Mouse (Mus musculus) heart, postnatal 25 days (tissue): Measurements from ENCODE around the gene Itgb2. TPM values are rescaled to one million over a fixed set of nuclear protein-coding genes. Genes with fewer than 3 reads are reported as not detected.

ENCODE experiments used
- DNase-seq: peaks from one replicate; pipeline ENCODE4 v3.0.0; 2022; ENCODE audit warnings: low spot score
- intact Hi-C: fragments of 180-260 bp; cut with DNase I; formaldehyde crosslinking; loops from one replicate; pipeline ENCODE4 v1.15.1; 2025
- total RNA-seq, 2 experiments: library from RNA; stranded (reverse); gene quantifications; 2 replicates each; pipeline ENCODE4 v1.2.3; 2021

Gene Itgb2
- total RNA-seq, 2 experiments from 2014 or later = 6.1 to 6.4 TPM

GRCm38 (mm10) chr10:77541864-77542666 lies 12.0 kb downstream of the Itgb2 start:
- intact Hi-C loops = no loop called here
- DNase-seq = no peak

- DNase-seq = no peak
- intact Hi-C loops = no loop called here
Measured at GRCm38 (mm10) chr10:77543226-77543625, 13.2 kb downstream of the Itgb2 start.

GRCm38 (mm10) chr10:77544916-77545315 lies 14.9 kb downstream of the Itgb2 start:
- intact Hi-C loops = no loop called here
- DNase-seq = peak; percentile 72

- intact Hi-C loops = no loop called here
- no peak for DNase-seq
Measured at GRCm38 (mm10) chr10:77548576-77548975, 18.5 kb downstream of the Itgb2 start.

- intact Hi-C loops = no loop called here
- peak; percentile 23 for DNase-seq
Measured at GRCm38 (mm10) chr10:77550874-77551273, 20.8 kb downstream of the Itgb2 start.

GRCm38 (mm10) chr10:77552162-77552561 lies 22.1 kb downstream of the Itgb2 start:
- intact Hi-C loops = no loop called here
- DNase-seq = no peak

GRCm38 (mm10) chr10:77553285-77553684 lies 23.2 kb downstream of the Itgb2 start:
- no peak for DNase-seq
- intact Hi-C loops = no loop called here

GRCm38 (mm10) chr10:77554918-77555317 lies 24.9 kb downstream of the Itgb2 start:
- intact Hi-C loops = no loop called here
- DNase-seq = no peak

GRCm38 (mm10) chr10:77556631-77557030 lies 26.6 kb downstream of the Itgb2 start:
- intact Hi-C loops = no loop called here
- no peak for DNase-seq

- DNase-seq = no peak
- intact Hi-C loops = no loop called here
Measured at GRCm38 (mm10) chr10:77557641-77558040, 27.6 kb downstream of the Itgb2 start.

GRCm38 (mm10) chr10:77560090-77560489 lies 30.0 kb downstream of the Itgb2 start:
- DNase-seq = no peak
- intact Hi-C loops = no loop called here

- no peak for DNase-seq
- intact Hi-C loops = no loop called here
Measured at GRCm38 (mm10) chr10:77560830-77561229, 30.8 kb downstream of the Itgb2 start.

GRCm38 (mm10) chr10:77561508-77561907 lies 31.5 kb downstream of the Itgb2 start:
- intact Hi-C loops = no loop called here
- DNase-seq = no peak

GRCm38 (mm10) chr10:77565005-77565404 lies 35.0 kb downstream of the Itgb2 start:
- DNase-seq = no peak
- intact Hi-C loops = loop anchor here (5.0 kb wide), 1 partner anchor 283 kb away; no protein-coding TSS in a partner anchor

GRCm38 (mm10) chr10:77566651-77567050 lies 36.6 kb downstream of the Itgb2 start:
- DNase-seq = peak; percentile 57
- intact Hi-C loops = loop anchor here (1.0 to 5.0 kb wide), 2 partner anchors 49 to 284 kb away; no protein-coding TSS in a partner anchor

- intact Hi-C loops = loop anchor here (5.0 kb wide), 1 partner anchor 287 kb away; no protein-coding TSS in a partner anchor
- DNase-seq = no peak
Measured at GRCm38 (mm10) chr10:77569481-77569880, 39.4 kb downstream of the Itgb2 start.

- intact Hi-C loops = loop anchor here (5.0 kb wide), 1 partner anchor 288 kb away; no protein-coding TSS in a partner anchor
- no peak for DNase-seq
Measured at GRCm38 (mm10) chr10:77569973-77570658, 40.1 kb downstream of the Itgb2 start.

- no peak for DNase-seq
- intact Hi-C loops = no loop called here
Measured at GRCm38 (mm10) chr10:77572225-77572624, 42.2 kb downstream of the Itgb2 start.

- no peak for DNase-seq
- intact Hi-C loops = no loop called here
Measured at GRCm38 (mm10) chr10:77573162-77573561, 43.1 kb downstream of the Itgb2 start.

GRCm38 (mm10) chr10:77580027-77580920 lies 50.2 kb downstream of the Itgb2 start:
- DNase-seq = no peak
- intact Hi-C loops = loop anchor here (5.0 kb wide), 1 partner anchor 42 kb away; the partner anchor contains the start of gene Ube2g2
